Mouse (Mus musculus) small intestine, adult 10 weeks (tissue): ENCODE results near the gene Megf9. TPM values are rescaled to one million over a fixed set of nuclear protein-coding genes. Genes with fewer than 3 reads are reported as not detected.

Experiments
- polyA plus RNA-seq: library from polyadenylated mRNA; stranded (reverse); fragments of 350-450 nt; fragmentation: Illumina TruSeq; extraction: RNeasy Lipid Tissue Mini Kit (QIAGEN cat#74804); gene quantifications from one replicate; pipeline ENCODE4 v1.2.3, GENCODE M21; 2014; ENCODE audit warnings: low replicate concordance

Gene Megf9
- 7.6 TPM for polyA plus RNA-seq

DNA sequence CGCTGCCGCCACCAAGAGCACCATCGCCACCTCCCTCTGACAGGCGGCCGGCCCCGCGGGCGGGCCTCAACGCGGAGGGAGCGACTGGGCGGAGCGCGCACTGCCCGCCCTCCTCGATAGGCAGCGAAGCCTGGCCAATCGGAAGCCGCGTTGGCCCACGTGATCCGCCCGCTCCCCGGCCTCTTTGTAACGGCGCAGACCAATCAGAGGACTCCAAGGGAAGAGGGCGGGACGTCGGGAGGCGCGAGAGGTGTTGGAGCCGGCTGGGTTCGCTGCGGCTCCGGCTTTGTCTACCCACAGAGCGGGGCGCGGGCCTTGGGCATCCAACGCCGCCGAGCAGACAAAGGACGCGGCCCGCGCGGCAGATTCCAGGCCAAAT is at the start of gene Megf9:
TSS of gene Megf9 (minus strand) at position 105 of the 379 bp plus-strand sequence.

DNA sequence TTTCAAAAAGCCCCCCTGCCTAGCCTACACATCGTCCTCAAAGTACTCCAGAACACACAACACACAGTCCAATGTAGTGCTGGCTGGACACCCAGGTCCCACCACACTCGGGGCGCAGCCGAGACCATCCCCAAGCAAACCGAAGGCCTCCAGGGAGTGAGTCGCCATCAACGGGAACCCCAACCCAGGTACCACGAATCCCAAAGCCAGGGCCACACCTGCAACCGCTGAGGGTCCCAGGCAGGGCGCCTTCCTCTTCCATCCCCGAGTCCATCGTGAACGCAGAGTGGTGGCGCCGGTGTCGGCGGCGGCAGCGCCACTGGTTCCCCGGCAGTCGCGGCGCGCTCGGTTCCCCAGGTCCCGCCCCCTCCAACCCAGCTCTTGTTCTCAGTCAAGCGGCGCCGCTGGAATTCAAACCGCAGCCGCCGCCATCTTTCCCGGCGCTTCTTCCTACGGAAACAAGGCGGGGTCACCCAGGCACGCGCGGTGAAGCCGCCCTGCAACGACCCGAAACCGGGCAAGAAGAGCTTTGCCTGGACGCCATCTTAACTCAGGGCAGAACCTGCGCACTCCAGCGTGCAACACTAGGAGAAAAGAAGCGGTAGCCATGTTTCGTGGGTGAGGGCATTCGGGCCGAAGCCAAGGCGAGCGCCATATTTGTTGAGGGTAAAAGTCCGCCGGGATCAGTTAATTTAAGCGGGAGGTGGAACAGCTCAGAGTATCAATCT is 124.6 kb downstream of the Megf9 start, which contains the start of gene Cdk5rap2:
TSS of gene Cdk5rap2 (minus strand) at position 450 of the 728 bp plus-strand sequence.

Other genes starting within 250 kb of the Megf9 start
- gene Cdk5rap2, start 124.6 kb downstream of the Megf9 start, polyA plus RNA-seq = 2.7 TPM